Mouse (Mus musculus) liver, embryonic 14.5 days (tissue): ENCODE results near the gene Hapln3.

Experiments used
- CTCF ChIP-seq: IDR thresholded peaks from 2 replicates; pipeline ENCODE4 v1.5.1; 2016; ENCODE audit warnings: antibody characterized with exemption, low read depth, control low read depth
- EP300 ChIP-seq: IDR thresholded peaks from 2 replicates; pipeline ENCODE4 v1.6.1; 2016; ENCODE audit warnings: antibody characterized with exemption, low read depth

GRCm38 (mm10) chr7:79080572-79081399, 50.0 kb downstream of the Hapln3 start:
- peak; percentile 90 for TF ChIP-seq CTCF
- no peak for TF ChIP-seq EP300
